Mouse (Mus musculus) adipocyte (in vitro differentiated cells): Measurements from ENCODE around the gene Fgf16.

Experiments
- DNase-seq: peaks from one replicate; pipeline ENCODE4 v3.0.0-alpha.2; 2016; ENCODE audit warnings: low spot score

The Fgf16 gene

DNA sequence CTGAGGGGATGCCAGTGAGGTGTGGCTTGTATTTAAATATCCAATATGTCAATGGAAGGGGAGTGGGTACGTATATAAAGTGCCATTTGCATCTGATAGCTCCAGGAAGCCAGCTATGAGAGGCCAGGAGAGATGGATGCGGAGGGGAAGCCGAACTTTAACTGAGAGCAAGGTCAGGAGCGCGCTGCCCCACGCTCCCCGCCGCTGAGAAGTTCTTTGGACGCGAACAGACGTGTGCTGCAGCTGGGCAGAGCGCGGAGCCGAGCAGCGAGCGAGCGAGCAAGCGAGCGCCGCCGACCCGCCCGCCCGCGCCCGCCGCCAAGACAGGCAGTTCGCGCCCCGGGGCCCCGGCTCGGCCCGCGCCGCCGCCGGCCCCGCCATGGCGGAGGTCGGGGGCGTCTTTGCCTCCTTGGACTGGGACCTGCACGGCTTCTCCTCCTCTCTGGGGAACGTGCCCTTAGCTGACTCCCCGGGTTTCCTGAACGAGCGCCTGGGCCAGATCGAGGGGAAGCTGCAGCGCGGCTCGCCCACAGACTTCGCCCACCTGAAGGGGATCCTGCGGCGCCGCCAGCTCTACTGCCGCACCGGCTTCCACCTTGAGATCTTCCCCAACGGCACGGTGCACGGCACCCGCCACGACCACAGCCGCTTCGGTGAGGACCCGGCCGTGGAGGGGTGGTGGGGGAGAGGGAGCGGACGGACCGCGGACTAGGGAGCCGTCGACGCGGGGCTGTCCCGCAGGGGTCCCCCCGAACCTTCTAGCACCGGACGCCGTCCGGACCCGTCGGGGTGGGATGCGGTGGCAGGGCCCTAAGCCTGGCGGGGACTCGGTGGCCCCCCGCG lies at the start of gene Fgf16:
Gene Fgf16, plus strand, starts transcription at position 118 of the 843 bp plus-strand sequence.
- no peak for DNase-seq

DNA sequence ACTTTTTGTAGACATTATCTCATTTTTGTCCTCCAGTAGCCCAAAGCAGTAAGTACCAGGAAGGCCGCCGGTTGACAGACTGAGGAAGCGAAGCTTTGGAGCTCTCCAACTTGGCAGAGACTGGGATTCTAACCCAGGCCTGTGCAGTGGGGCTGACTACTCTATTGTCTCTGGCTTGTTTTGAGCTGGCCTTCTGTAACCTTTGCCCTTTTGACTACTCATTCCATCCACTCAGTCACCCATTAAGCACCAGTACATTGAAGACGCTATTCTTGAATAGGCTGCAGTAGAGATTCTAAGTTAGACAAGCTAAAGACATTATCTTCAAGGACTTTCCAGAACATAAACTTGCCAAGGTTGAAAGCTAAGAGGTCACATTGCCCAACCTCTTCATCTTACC lies 49.3 kb upstream of the Fgf16 start:
- no peak for DNase-seq

DNA sequence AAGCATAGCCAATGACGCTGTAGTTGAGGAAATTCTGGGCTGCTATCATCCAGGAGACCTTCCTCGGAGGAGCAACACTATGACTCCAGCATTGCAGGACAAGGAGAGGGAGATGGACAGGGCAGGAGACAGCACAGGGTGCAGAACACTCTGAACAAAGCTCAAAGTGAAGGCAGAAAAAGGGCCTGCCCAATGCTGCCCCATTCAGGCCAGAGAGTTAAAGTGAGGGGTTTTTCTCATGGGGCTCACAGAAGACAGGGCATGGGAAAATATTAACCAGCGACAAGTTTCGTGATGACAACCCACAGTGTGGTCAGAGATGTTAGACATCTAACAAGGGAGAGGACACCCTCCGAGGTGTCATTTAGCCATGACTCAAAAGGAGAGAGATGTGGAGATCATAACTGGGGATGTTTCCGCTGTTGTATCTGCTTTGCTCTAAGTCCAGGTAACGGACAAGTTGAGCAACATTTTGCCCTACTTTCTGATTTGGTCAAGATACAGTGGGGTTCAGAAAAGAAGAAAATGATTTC lies 48.2 kb upstream of the Fgf16 start:
- DNase-seq = no peak

DNA sequence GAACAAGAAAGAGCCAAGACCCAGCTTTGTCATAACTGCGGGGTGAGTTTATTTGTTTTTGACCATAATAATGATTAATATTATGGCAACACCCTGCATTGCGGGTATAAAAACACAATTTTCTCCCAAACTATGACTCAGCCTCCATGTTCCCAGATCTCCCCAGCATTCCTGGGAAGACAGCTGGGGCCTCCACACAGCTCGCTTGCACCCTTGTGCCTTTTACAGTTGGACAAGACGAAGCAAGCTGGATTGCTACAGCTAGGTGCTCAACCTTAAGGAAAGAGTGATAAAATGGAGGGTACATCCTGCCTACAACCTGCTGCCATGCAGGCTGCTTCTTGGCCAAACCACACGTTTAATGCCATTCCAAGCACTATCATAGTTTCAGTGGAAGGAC lies 45.7 kb upstream of the Fgf16 start:
- no peak for DNase-seq

DNA sequence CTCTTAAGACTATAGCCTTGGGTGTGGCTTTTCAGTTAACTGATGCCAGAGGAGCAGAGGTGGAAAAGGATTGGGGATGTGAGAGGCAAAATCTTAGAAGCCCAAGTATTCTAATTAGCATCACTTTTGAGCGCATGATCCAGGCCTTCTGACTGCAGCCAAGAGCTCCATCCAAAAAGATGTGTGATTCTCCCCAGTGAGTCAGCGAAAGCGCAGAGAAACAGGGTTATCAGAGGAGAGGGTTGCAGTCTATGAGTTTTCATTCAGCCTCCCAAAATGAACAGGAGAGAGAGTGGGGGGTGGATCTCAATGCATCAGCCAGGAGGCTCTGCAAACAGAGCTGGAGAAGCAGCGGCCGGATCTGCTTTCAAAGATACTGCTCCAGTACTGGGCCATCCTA lies 45.1 kb upstream of the Fgf16 start:
- DNase-seq = no peak

DNA sequence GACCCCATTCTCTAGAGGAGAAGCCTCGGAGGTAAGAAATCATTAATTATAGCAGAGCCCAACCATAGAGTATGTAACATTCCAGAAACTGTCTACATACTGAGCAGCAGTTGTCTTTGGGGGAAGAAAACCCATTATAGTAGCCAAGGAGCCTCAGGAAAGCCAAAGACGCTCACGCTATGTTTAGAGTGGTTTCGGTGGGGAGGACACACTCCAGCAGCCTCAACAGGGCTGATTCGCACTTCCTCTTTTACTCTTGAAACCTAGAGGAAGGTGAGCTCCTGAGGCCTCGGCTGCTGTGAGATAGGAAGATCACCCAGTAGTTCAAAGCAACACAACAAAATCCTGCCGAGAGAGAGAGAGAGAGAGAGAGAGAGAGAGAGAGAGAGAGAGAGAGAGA lies 39.9 kb upstream of the Fgf16 start:
- DNase-seq = no peak

DNA sequence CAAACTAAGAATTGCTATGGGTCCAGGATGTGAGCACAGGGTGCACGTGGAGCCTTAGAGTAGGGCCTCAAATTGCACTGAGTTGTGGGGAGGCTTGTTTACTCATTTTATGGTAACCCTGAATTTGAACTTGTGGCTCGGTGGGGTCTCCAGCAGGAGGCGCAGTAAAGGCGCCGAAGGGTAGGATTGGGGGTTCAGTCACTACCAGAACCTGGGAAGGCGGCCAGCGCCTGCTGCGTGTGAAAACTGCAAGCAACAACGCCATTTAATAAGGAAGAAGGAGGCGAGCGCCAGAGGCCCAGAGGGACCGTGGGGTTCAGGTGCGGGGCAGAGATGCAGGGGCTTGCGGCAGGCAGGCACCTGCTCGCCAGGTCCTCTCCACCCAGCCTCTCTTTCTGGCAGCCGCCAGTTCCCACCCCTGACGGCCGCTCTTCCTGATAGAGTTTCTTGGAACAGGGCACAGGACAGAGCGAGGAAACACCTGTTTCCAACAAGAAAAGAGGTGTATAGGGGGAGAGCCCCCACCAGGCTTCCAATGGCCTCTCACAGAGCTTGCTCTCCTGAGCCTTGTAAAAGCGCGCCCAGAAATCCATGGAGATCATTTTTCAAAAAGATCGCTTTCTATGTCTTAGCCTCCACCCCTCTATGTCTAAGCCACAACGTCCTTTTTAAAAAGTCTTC lies 1.1 kb upstream of the Fgf16 start:
- no peak for DNase-seq

DNA sequence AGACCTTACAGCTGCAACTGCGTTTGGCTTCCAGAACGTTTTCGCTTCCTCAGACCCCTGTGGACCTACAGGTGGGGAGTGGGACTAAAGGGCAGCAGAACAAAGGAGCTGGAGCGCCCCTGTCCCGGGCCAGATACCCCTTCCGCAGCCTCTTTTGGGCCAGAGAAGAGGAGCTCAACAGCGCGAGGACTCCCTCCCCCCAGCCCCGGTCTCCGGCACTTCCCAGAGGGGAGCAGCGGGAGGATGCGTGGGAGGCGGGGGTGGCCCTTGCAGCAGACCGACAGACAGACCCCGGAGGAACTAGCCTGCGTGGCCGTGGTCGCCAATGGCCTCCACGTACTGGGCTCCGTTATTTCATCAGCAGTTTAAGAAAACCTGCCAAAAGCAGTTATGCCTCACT lies 467 bp upstream of the Fgf16 start:
- DNase-seq = no peak

DNA sequence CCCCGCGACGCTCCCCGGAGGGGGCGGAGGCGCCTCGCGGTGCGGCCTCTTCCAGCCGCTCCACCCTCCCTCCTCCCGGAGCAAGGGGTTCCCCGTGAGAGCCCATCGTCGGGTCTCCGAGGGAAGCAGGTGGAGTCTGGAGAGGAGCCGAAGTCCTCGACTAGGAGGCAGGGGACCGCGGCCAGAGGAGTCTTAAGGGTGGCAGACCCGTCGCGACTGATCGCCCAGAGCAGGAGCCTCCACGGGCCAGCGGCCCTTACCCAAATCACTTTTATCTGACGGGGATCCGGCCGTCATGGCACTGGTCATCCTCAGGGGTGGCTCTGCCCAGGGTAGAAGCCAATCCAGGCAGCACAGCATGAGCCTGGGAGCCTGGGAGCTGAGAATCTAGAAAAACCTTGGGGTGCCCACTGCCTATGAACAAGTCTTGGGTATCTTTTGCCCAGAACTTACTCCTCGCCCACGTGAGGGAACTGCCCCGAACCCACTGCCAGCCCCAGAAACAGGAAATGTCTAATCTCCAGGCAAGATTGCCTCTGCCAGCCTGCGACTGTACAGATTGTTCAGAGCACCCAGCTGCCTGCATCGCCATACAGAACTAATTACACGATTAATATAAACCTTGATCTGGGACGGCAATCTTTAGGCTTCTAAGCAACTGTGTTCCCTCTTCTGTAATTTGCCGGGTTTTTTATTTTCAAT lies 1.1 kb downstream of the Fgf16 start:
- no peak for DNase-seq

DNA sequence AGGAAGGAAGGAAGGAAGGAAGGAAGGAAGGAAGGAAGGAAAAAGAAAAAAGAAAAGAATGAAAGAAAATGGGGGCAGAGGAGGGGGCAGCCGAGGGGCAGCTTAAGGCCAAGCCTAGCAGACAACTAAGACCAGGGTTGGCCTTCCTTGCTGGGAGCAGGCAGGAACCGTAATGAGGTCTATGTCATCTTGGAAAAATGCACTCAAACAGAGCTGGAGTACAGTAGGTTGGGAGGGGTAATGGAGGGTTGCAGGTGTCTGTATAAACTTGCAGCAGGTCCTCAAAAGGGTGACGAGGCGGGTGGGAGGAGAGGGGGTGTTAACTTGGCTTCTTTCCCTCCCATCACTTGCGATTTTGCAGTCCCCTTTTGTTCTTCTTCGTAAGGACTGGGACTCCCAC lies 1.9 kb downstream of the Fgf16 start:
- no peak for DNase-seq

DNA sequence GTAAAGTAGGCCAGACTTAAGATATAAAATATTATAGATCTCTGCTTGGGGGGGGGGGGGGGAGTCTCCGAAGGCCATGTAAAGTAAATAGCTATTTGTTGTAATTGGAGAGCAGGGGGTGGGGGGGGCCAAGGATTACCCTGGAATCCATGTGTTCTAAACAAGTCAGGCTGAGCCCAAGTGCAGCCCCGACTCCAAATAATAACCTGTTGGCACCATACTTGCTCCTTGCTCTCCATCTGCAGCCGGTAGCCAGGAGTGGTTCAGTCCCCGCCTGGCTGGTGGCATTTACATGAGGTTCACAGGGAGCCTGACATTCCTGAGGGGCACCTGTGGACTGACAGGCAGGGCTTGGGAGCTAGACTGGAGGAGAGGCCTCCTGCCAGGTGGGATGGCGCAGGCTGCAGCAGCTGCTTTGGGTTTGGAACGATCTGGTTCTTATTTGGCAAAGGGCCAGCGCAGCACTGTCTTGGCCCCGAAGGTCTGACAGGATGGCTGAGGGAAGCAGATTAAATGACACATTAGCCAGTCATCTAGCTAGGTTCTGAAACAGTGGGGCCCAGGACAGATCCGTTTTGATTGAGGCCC lies 3.2 kb downstream of the Fgf16 start:
- no peak for DNase-seq

DNA sequence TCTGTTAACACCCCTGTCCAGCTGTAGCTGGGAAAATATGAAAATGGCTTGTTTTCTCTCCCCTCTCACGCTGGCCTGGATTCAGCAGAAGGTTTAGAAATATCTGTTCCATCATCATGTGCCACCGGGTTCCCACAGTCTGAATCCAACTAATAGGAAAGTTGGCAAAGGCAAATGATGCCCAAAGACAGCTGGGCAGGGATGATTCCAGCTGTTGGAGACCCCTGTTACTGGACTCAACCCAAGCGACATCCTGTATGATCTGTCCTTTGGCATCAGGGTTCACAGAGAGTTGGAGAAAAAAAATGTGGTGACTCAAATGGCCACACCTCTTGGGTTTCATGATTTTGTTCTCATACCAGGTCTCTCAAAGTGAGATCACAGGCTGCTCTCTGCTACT lies 3.9 kb downstream of the Fgf16 start:
- DNase-seq = peak; percentile 7

DNA sequence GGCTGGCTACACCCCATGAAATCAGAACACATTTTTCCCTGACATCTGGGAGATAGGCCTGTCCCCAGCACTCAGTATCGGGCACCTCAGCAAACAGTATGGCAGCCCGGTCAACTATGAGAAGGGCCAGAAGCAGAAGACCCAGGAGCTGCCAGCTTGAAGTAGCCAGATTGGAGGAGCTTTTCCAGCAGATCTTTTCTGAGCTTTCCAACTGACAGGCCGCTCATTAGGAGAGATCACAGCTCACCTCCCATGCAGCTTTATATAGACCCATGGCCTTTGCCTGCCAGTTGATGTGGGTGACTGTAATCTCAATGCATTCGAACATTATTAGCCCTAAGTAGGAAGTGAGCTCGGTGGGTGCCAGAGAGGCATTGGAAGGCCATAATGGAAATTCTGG lies 9.2 kb downstream of the Fgf16 start:
- DNase-seq = no peak

DNA sequence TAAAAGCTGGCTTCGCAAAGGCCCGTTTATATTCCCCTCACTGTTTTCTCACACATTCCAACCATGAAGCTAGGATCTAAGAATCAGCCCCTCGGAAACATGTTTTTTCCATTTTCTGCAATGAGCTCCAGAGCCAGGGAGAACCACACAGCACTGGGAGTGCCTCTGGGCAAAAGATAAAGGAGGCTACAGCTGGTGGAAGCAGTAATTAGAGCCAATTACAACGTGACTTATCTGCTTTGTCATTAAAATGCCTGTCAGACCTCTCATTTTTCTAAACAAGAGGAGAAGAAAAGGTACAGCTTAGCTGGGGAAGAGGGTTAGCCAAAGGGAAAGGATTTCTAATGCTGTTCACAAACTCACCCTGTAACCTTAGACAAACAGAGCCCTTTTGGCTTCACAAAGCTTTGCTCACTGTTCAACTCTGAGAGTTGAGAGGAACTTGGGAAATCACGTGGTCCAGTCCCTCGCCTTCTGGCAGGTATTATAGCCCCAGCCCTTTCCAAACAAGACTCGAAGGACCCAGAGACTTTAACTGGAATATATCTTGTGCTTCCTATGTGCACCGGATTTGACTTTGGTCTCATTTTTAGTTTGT lies 30.8 kb downstream of the Fgf16 start:
- DNase-seq = no peak

DNA sequence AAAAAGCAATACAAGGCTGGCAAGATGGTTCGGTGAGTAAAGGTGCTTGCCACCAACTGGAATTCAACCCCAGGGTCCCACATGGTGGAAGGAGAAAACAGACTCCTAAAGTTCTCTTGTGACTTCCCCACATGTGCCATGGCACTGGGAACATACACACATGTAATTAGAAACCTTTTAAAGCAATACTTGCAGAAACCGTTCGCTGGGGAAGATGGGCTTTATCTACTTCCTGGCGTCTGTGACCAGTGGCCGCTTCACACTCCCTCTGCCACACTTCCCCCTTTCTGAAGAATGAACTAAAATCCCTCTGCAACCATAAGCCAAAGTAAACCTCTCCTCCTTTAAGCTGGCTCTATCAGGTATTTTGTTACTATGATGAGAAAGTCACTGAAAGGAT lies 60.4 kb downstream of the Fgf16 start:
- no peak for DNase-seq
